In genomic region chr13:117208236-117208635, GRCm38 (mm10) we compare ENCODE assay signal across 8 mouse cellular contexts. TPM values are rescaled to one million over a fixed set of nuclear protein-coding genes. Genes with fewer than 3 reads are reported as not detected.
DNase-seq lines count a peak whose midpoint lies in the region; ATAC-seq and TF ChIP-seq lines count a peak whose summit lies in the region.

TSS of gene Emb (plus strand) at chr13:117208536.

- no peak for TF ChIP-seq POLR2A in bone marrow, adult 2 months (IDR thresholded peaks at IDR 0.05; ENCODE audit: borderline replicate concordance, control insufficient read depth, low read depth, low read length)

- H3K9ac ChIP-seq in kidney, embryonic 16.5 days (replicated peaks; ENCODE audit: low read length) = no peak within 1 kb of the TSS

- no peak for ATAC-seq in kidney, embryonic 16.5 days (ENCODE audit: low FRiP score, low TSS enrichment)
- no peak for ATAC-seq in neutrophil, adult 5-6 weeks (ENCODE audit: extremely low read depth, insufficient number of reproducible peaks, low FRiP score, poor library complexity, severe bottlenecking)

- no peak within 1 kb of the TSS for H3K27ac ChIP-seq in kidney, embryonic 16.5 days (ENCODE audit: low read length)
- H3K27ac ChIP-seq in bone marrow, adult 2 months (ENCODE audit: control insufficient read depth, insufficient read depth, low read depth, low read length, poor library complexity) = no peak within 1 kb of the TSS
- H3K27ac ChIP-seq in limb, embryonic 10.5 days = no peak within 1 kb of the TSS

- H3K4me2 ChIP-seq in kidney, embryonic 16.5 days (replicated peaks; ENCODE audit: low read depth, low read length) = no peak within 1 kb of the TSS

- no peak for DNase-seq in kidney, adult 11 months
- no peak for DNase-seq in gonadal fat pad, adult 2 months (ENCODE audit: low read depth)
- DNase-seq in limb, embryonic 10.5 days (ENCODE audit: low spot score) = no peak
- DNase-seq in embryo, embryonic 10.5 days (ENCODE audit: low spot score) = no peak
- DNase-seq in cerebellum, postnatal 36 days = no peak

- H3K4me1 ChIP-seq in kidney, embryonic 16.5 days (ENCODE audit: insufficient read depth, low read length) = no peaks in the 10 kb centered on the region
- H3K4me1 ChIP-seq in bone marrow, adult 2 months (ENCODE audit: control insufficient read depth, insufficient read depth, low read length) = no peaks in the 10 kb centered on the region; the same call in 1 of the 2 replicates
- peaks cover 4% of the 10 kb centered on the region; the same call in 1 of the 2 replicates for H3K4me1 ChIP-seq in limb, embryonic 10.5 days

- no peaks in the 10 kb centered on the region for H3K36me3 ChIP-seq in kidney, embryonic 16.5 days (ENCODE audit: insufficient read depth, low read length)
- no peaks in the 10 kb centered on the region for H3K36me3 ChIP-seq in limb, embryonic 10.5 days

- no peaks in the 10 kb centered on the region for H3K9me3 ChIP-seq in kidney, embryonic 16.5 days (ENCODE audit: low read length)
- no peaks in the 10 kb centered on the region for H3K9me3 ChIP-seq in limb, embryonic 10.5 days (replicated peaks)

- H3K27me3 ChIP-seq in kidney, embryonic 16.5 days (ENCODE audit: insufficient read depth, low read length) = no peaks in the 10 kb centered on the region
- no peaks in the 10 kb centered on the region for H3K27me3 ChIP-seq in limb, embryonic 10.5 days (ENCODE audit: low read depth, poor library complexity, severe bottlenecking)

- WGBS in kidney, embryonic 16.5 days = 73% methylated on average over 6 of the region's 6 CpGs
- WGBS in bone marrow, adult 2 months = 69% methylated on average over 6 of the region's 6 CpGs
- WGBS in limb, embryonic 10.5 days = 71% methylated on average over 6 of the region's 6 CpGs

- TF ChIP-seq CTCF in bone marrow, adult 2 months (IDR thresholded peaks at IDR 0.05; ENCODE audit: control insufficient read depth, insufficient read depth, low read length) = no peak

- H3K4me3 ChIP-seq in kidney, embryonic 16.5 days (ENCODE audit: low read length) = no peak within 1 kb of the TSS
- H3K4me3 ChIP-seq in bone marrow, adult 2 months (replicated peaks; ENCODE audit: control insufficient read depth, low read depth, low read length) = no peak within 1 kb of the TSS
- H3K4me3 ChIP-seq in limb, embryonic 10.5 days = no peak within 1 kb of the TSS

RNA-seq across cellular contexts. Expression of gene Emb, which starts in this region (rescaled TPM):
- 43.8 and 45.6 TPM in 2 replicates for polyA plus RNA-seq in kidney, embryonic 16.5 days (2015; fragmentation: Nextera tagmentation; extraction: Ambion mirVana)
- 14.1 and 40.9 TPM in 2 replicates for polyA plus RNA-seq in bone marrow, adult 2 months (2011; ENCODE audit: insufficient read depth, insufficient read length, low replicate concordance, missing spikeins)
- polyA plus RNA-seq in gonadal fat pad, adult 2 months (2012; rRNA removed) = 73.4 and 109 TPM in 2 replicates
- 56.0 and 63.2 TPM in 2 replicates for polyA plus RNA-seq in limb, embryonic 10.5 days (2016; fragmentation: Nextera tagmentation; extraction: Ambion mirVana)
- total RNA-seq in neutrophil, adult 5-6 weeks (2017) = 409 and 421 TPM in 2 replicates
